8 mouse cellular contexts compared by ENCODE assay signal in the genomic region with DNA sequence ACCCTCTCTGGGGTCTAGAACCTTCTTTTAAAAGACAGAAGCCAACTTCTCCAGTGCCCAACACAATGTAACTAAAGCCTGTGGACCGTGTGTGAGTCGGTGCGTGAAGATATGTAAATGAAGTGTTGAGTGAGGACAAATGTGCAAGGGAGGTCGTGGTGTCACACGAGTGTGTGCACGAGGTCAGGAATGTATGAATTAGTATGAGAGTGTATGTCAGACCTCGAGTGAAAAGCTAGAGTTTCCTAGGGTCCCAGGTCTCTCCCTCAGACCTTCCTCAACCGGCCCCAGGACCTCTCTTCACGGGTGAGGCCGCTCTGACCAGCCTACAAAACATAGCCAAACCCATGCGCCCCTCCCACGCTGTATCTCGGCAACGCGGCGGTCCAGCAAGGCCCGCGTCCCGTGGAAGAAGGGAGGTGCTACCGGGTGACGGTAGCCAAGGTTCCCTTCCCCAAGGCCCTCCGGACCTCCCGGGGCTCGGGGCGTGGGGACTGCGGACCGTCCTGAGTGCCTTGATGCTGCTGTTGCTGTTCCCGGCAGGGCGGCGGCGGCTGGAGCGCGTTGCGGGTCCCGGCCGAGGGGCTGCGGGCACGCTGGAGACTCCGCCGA. TPM values are rescaled to one million over a fixed set of nuclear protein-coding genes. Genes with fewer than 3 reads are reported as not detected.
DNase-seq lines count a peak whose midpoint lies in the region; ATAC-seq lines count a peak whose summit lies in the region.

No protein-coding gene starts in this region.

- WGBS in lung, embryonic 16.5 days: 2% methylated on average over 40 of the region's 40 CpGs
- 2% methylated on average over 40 of the region's 40 CpGs for WGBS in heart, embryonic 16.5 days

- H3K9ac ChIP-seq in lung, embryonic 16.5 days (ENCODE audit: low read length): no peak overlapping the region
- no peak overlapping the region for H3K9ac ChIP-seq in heart, embryonic 16.5 days (ENCODE audit: low read length)

- H3K27ac ChIP-seq in lung, embryonic 16.5 days (ENCODE audit: low read length): no peak overlapping the region
- no peak overlapping the region for H3K27ac ChIP-seq in heart, embryonic 16.5 days (ENCODE audit: low read length)

- H3K4me1 ChIP-seq in lung, embryonic 16.5 days (replicated peaks; ENCODE audit: control insufficient read depth, insufficient read depth, low read length): peaks cover 23% of the 10 kb centered on the region
- H3K4me1 ChIP-seq in heart, embryonic 16.5 days (ENCODE audit: control insufficient read depth, insufficient read depth, low read length): peaks cover 18% of the 10 kb centered on the region

- no peak for ATAC-seq in lung, embryonic 16.5 days (ENCODE audit: low read depth)
- no peak for ATAC-seq in heart, embryonic 16.5 days (replicated peaks; ENCODE audit: extremely low read depth, insufficient read depth, low FRiP score)
- ATAC-seq in megakaryocyte progenitor cell, adult 5-6 weeks (replicated peaks; ENCODE audit: poor library complexity): 0 out of 2 replicates have a peak, but pooled peaks have one; percentile 8

- H3K27me3 ChIP-seq in lung, embryonic 16.5 days (ENCODE audit: control insufficient read depth, insufficient read depth, low read depth, low read length): peaks cover 83% of the 10 kb centered on the region
- peaks cover 76% of the 10 kb centered on the region for H3K27me3 ChIP-seq in heart, embryonic 16.5 days (ENCODE audit: control insufficient read depth, insufficient read depth, low read length)

- no peaks in the 10 kb centered on the region for H3K9me3 ChIP-seq in lung, embryonic 16.5 days (ENCODE audit: control insufficient read depth, low read length)
- no peaks in the 10 kb centered on the region for H3K9me3 ChIP-seq in heart, embryonic 16.5 days (replicated peaks; ENCODE audit: control insufficient read depth, low read length)

- H3K4me3 ChIP-seq in lung, embryonic 16.5 days (ENCODE audit: low read length): peak overlapping the region; percentile 54
- peak overlapping the region; percentile 62 for H3K4me3 ChIP-seq in heart, embryonic 16.5 days (ENCODE audit: low read length)

- peak overlapping the region; percentile 91 for H3K4me2 ChIP-seq in lung, embryonic 16.5 days (ENCODE audit: low read depth, low read length)
- H3K4me2 ChIP-seq in heart, embryonic 16.5 days (ENCODE audit: low read depth, low read length): peak overlapping the region; percentile 95

- no peak for DNase-seq in lung, postnatal 14 days
- peak; percentile 65 to 70 for DNase-seq in cerebellum, postnatal 10 days
- DNase-seq in spleen, postnatal 4 days (ENCODE audit: low spot score in 2 of 2): no peak
- DNase-seq in spleen, adult 12 weeks (ENCODE audit: low spot score): no peak
- no peak for DNase-seq in left cerebral cortex, adult 11 months (ENCODE audit: low spot score)

- H3K36me3 ChIP-seq in lung, embryonic 16.5 days (ENCODE audit: control insufficient read depth, insufficient read depth, low read length): no peaks in the 10 kb centered on the region
- H3K36me3 ChIP-seq in heart, embryonic 16.5 days (ENCODE audit: control insufficient read depth, insufficient read depth): no peaks in the 10 kb centered on the region

RNA-seq across cellular contexts. Expression of a gene that starts 2.3 kb away (rescaled TPM):
- polyA plus RNA-seq in lung, embryonic 16.5 days (2015; fragmentation: Nextera tagmentation; extraction: Ambion mirVana): not detected in 2 replicates
- polyA plus RNA-seq in heart, embryonic 16.5 days (2015; fragmentation: Nextera tagmentation; extraction: Ambion mirVana): not detected in 2 replicates
- not detected in 2 replicates for total RNA-seq in megakaryocyte progenitor cell, adult 5-6 weeks (2015)
- not detected in 2 replicates for total RNA-seq in megakaryocyte progenitor cell, adult 5-6 weeks (2017)

RNA-seq across cellular contexts. Expression of a gene that starts 12.0 kb away (rescaled TPM):
- polyA plus RNA-seq in lung, embryonic 16.5 days (2015; fragmentation: Nextera tagmentation; extraction: Ambion mirVana): not detected in 2 replicates
- not detected in 2 replicates for polyA plus RNA-seq in heart, embryonic 16.5 days (2015; fragmentation: Nextera tagmentation; extraction: Ambion mirVana)
- total RNA-seq in megakaryocyte progenitor cell, adult 5-6 weeks (2015): not detected in 2 replicates
- total RNA-seq in megakaryocyte progenitor cell, adult 5-6 weeks (2017): not detected in 2 replicates

RNA-seq across cellular contexts. Expression of a gene that starts 12.3 kb away (rescaled TPM):
- polyA plus RNA-seq in lung, embryonic 16.5 days (2015; fragmentation: Nextera tagmentation; extraction: Ambion mirVana): not detected in 2 replicates
- polyA plus RNA-seq in heart, embryonic 16.5 days (2015; fragmentation: Nextera tagmentation; extraction: Ambion mirVana): not detected in 2 replicates
- not detected in 2 replicates for total RNA-seq in megakaryocyte progenitor cell, adult 5-6 weeks (2015)
- not detected in 2 replicates for total RNA-seq in megakaryocyte progenitor cell, adult 5-6 weeks (2017)

RNA-seq across cellular contexts. Expression of a gene that starts 27.2 kb away (rescaled TPM):
- polyA plus RNA-seq in lung, embryonic 16.5 days (2015; fragmentation: Nextera tagmentation; extraction: Ambion mirVana): not detected in 2 replicates
- polyA plus RNA-seq in heart, embryonic 16.5 days (2015; fragmentation: Nextera tagmentation; extraction: Ambion mirVana): not detected in 2 replicates
- total RNA-seq in megakaryocyte progenitor cell, adult 5-6 weeks (2015): not detected in 2 replicates
- total RNA-seq in megakaryocyte progenitor cell, adult 5-6 weeks (2017): not detected in 2 replicates

Comparison
In these comparisons a context has a peak if more than half of its experiments do, and no peak if none do; other contexts are left out.
1. DNase-seq: peak in cerebellum, postnatal 10 days (2 of 2); none in lung, postnatal 14 days (single experiment), spleen, postnatal 4 days (0 of 2), spleen, adult 12 weeks (single experiment) and left cerebral cortex, adult 11 months (single experiment).